Mouse (Mus musculus) kidney, postnatal 0 days (tissue): ENCODE measurements around the gene Hacd3. TPM values are rescaled to one million over a fixed set of nuclear protein-coding genes. Genes with fewer than 3 reads are reported as not detected.
"Not testable (repeated sequence)": the region's sequence is repeated elsewhere in the genome, so short reads cannot be mapped to it uniquely, and the experiment has no call there.

Experiments
- ATAC-seq: fragments of 200-750 bp; cut with Nextera tagmentation; replicated peaks from 2 replicates; pipeline ENCODE4 v1.8.0; 2017; ENCODE audit warnings: low read depth, moderate number of reproducible peaks, moderate TSS enrichment, moderate library complexity; ENCODE audit not compliant: low FRiP score
- DNase-seq: peaks from one replicate; pipeline ENCODE4 v3.0.0-alpha.2; 2016; ENCODE audit warnings: low spot score
- H3K27ac ChIP-seq: fragments of 300-500 bp; sonication (generic); 2 replicates; pipeline ENCODE4 v1.5.1; 2014; ENCODE audit warnings: mild to moderate bottlenecking
- H3K27me3 ChIP-seq: fragments of 300-500 bp; sonication (generic); 2 replicates; pipeline ENCODE4 v1.6.1; 2014; ENCODE audit warnings: low read length, mixed read lengths; ENCODE audit not compliant: insufficient read depth
- H3K36me3 ChIP-seq: fragments of 300-500 bp; sonication (generic); 2 replicates; pipeline ENCODE4 v1.6.1; 2014; ENCODE audit warnings: low read length, mixed read lengths; ENCODE audit not compliant: insufficient read depth
- H3K4me1 ChIP-seq: fragments of 300-500 bp; sonication (generic); replicated peaks from 2 replicates; pipeline ENCODE4 v1.6.1; 2014; ENCODE audit warnings: antibody characterized with exemption, low read length, mixed read lengths; ENCODE audit not compliant: insufficient read depth
- H3K4me2 ChIP-seq: fragments of 300-500 bp; sonication (generic); 2 replicates; pipeline ENCODE4 v1.6.1; 2014; ENCODE audit warnings: mild to moderate bottlenecking, low read length, moderate library complexity, mixed read lengths
- H3K4me3 ChIP-seq: fragments of 300-500 bp; sonication (generic); replicated peaks from 2 replicates; pipeline ENCODE4 v1.5.1; 2014; ENCODE audit warnings: low read depth, low read length
- H3K9ac ChIP-seq: fragments of 300-500 bp; sonication (generic); 2 replicates; pipeline ENCODE4 v1.6.1; 2014; ENCODE audit warnings: low read depth, low read length
- H3K9me3 ChIP-seq: fragments of 300-500 bp; sonication (generic); replicated peaks from 2 replicates; pipeline ENCODE4 v1.6.1; 2016; ENCODE audit warnings: low read length, inconsistent platforms, mixed read lengths
- CTCF ChIP-seq: IDR thresholded peaks from 2 replicates; pipeline ENCODE4 v1.5.1; 2016; ENCODE audit warnings: antibody characterized with exemption, low read depth, mild to moderate bottlenecking, moderate library complexity
- WGBS: fragments of 180-500 bp; shearing (Covaris S2); extraction: QIAGEN DNeasy Blood & Tissue Kit; methylation state at CpG from one replicate; pipeline ENCODE4 v1.1.7; 2014; 5-methylcytosine and 5-hydroxymethylcytosine counted together
- polyA plus RNA-seq: library from polyadenylated mRNA; unstranded; fragments of >200 nt; fragmentation: Nextera tagmentation; extraction: Ambion mirVana; gene quantifications from 2 replicates; pipeline ENCODE4 v1.2.1, GENCODE M21; 2015

Hacd3 gene
- polyA plus RNA-seq, 1 experiment from 2014 or later, result 68.2 TPM

GRCm38 (mm10) chr9:65041430-65041829, 19.9 kb upstream of the Hacd3 start:
- Histone ChIP-seq H3K36me3 (peaks cover 48% of the 10 kb centered on the region), H3K27me3 (no peaks in the 10 kb centered on the region), H3K9ac (no peak overlapping the region), H3K4me3 (no peak overlapping the region), H3K27ac (no peak overlapping the region), H3K9me3 (no peaks in the 10 kb centered on the region), H3K4me1 (no peaks in the 10 kb centered on the region), H3K4me2 (no peak overlapping the region)
- no peak for DNase-seq
- 97% methylated on average over 5 of the region's 5 CpGs for WGBS
- no peak for ATAC-seq
- peak; percentile 52 for TF ChIP-seq CTCF

DNA sequence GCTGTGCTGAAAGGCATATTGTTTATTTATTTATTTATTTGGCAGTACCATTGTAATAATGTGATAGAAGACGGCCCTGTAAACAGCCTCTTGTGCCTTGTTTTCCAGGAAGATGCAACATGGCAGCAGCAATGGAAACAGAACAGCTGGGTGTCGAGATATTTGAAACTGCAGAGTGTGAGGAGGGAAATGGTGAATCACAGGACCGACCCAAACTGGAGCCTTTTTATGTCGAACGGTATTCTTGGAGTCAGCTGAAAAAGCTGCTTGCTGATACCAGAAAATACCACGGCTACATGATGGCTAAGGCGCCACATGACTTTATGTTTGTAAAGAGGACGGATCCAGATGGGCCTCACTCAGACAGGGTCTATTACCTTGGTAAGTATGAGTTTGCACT, 15.4 kb upstream of the Hacd3 start:
- Histone ChIP-seq H3K9ac (no peak overlapping the region), H3K27me3 (no peaks in the 10 kb centered on the region), H3K4me3 (no peak overlapping the region), H3K4me1 (peaks cover 5% of the 10 kb centered on the region; the same call in 1 of the 2 replicates), H3K9me3 (no peaks in the 10 kb centered on the region), H3K4me2 (no peak overlapping the region), H3K36me3 (peaks cover 27% of the 10 kb centered on the region), H3K27ac (no peak overlapping the region)
- DNase-seq (no peak), ATAC-seq (no peak)
- 85% methylated on average over 8 of the region's 8 CpGs for WGBS
- no peak for TF ChIP-seq CTCF

DNA sequence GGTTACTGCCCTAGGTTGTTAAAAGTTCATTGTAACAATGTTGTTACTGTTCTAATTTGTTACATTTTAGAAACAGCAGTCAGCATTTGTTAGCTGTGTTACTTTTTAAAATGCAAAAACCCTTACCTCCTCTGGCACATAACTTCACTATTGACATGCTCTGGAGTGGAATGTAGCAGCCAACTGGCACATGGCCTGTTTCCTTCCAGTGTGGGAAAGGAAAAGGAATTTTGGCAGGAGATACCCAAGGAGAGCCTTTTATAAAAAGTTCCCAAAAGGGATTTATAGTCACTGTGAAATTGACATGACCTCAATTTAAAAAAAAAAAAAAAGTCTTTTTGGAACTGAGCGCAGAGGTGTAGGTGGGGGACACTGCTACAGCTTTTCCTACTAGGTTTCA, 15.0 kb upstream of the Hacd3 start:
- Histone ChIP-seq H3K4me1 (peaks cover 5% of the 10 kb centered on the region; the same call in 1 of the 2 replicates), H3K9ac (no peak overlapping the region), H3K36me3 (peaks cover 23% of the 10 kb centered on the region), H3K27ac (no peak overlapping the region), H3K4me2 (no peak overlapping the region), H3K4me3 (no peak overlapping the region), H3K9me3 (no peaks in the 10 kb centered on the region), H3K27me3 (no peaks in the 10 kb centered on the region)
- TF ChIP-seq CTCF, result no peak
- ATAC-seq (no peak), DNase-seq (no peak)
- 85% methylated on average over 1 of the region's 1 CpGs for WGBS

GRCm38 (mm10) chr9:65032269-65033108, 11.0 kb upstream of the Hacd3 start, which contains the start of gene Dpp8:
TSS of gene Dpp8 (plus strand) at chr9:65032414.
- peak within 1 kb of the TSS; percentile 85 for H3K4me2 ChIP-seq
- peak; percentile 98 for TF ChIP-seq CTCF

GRCm38 (mm10) chr9:65031894-65032268, 10.4 kb upstream of the Hacd3 start:
- H3K27me3 ChIP-seq, result no peaks in the 10 kb centered on the region
- ATAC-seq (no peak), DNase-seq (no peak)
- H3K27ac ChIP-seq, result peak overlapping the region; percentile 44; the same call in 1 of the 2 replicates
- no peak for TF ChIP-seq CTCF
- peak overlapping the region; percentile 2; the same call in 1 of the 2 replicates for H3K9ac ChIP-seq
- no peaks in the 10 kb centered on the region for H3K9me3 ChIP-seq
- H3K36me3 ChIP-seq, result no peaks in the 10 kb centered on the region
- H3K4me1 ChIP-seq, result peaks cover 5% of the 10 kb centered on the region; the same call in 1 of the 2 replicates
- 33% methylated on average over 4 of the region's 4 CpGs for whole genome bisulfite sequencing
- H3K4me3 ChIP-seq, result peak overlapping the region; percentile 79; the same call in 1 of the 2 replicates
- H3K4me2 ChIP-seq, result peak overlapping the region; percentile 30

More at GRCm38 (mm10) chr9:65032269-65033108, 11.0 kb upstream of the Hacd3 start, which contains the start of gene Dpp8:
- Histone ChIP-seq H3K4me3 (peak within 1 kb of the TSS; percentile 79), H3K9me3 (no peaks in the 10 kb centered on the region), H3K36me3 (0 out of 2 replicates have a peak, but pooled peaks cover 3% of the 10 kb centered on the region), H3K27me3 (no peaks in the 10 kb centered on the region), H3K4me1 (peaks cover 5% of the 10 kb centered on the region; the same call in 1 of the 2 replicates), H3K9ac (peak within 1 kb of the TSS; percentile 88), H3K27ac (peak within 1 kb of the TSS; percentile 94)
- DNase-seq, result peak; percentile 97
- under 1% methylated on average over 81 of the region's 85 CpGs for WGBS
- peak; percentile 92 for ATAC-seq

GRCm38 (mm10) chr9:65031355-65031754, 9.9 kb upstream of the Hacd3 start:
- H3K9ac ChIP-seq, H3K4me3 ChIP-seq, H3K9me3 ChIP-seq, H3K27me3 ChIP-seq, ATAC-seq, H3K27ac ChIP-seq, DNase-seq, H3K36me3 ChIP-seq, H3K4me2 ChIP-seq, H3K4me1 ChIP-seq: not testable (repeated sequence)
- peak; percentile 28; the same call in 1 of the 2 replicates for TF ChIP-seq CTCF
- 76% methylated on average over 5 of the region's 5 CpGs for WGBS
